Mouse (Mus musculus) heart, adult 18-20 months (tissue): ENCODE measurements around the gene Vgll4. TPM values are rescaled to one million over a fixed set of nuclear protein-coding genes. Genes with fewer than 3 reads are reported as not detected.
A peak's percentile ranks its signal among the peaks of the same experiment; 100 is the strongest.

Source experiments
- DNase-seq, 2 experiments: peaks; one replicate each; pipeline ENCODE4 v3.0.0; 2021 to 2022; ENCODE audit warnings: mixed read lengths in 1 of 2
- total RNA-seq, 2 experiments: library from RNA; stranded (reverse); gene quantifications; 2 replicates each; pipeline ENCODE4 v1.2.3; 2021

Vgll4 gene
- total RNA-seq, 2 experiments from 2014 or later, result 20.4 to 22.9 TPM

DNA sequence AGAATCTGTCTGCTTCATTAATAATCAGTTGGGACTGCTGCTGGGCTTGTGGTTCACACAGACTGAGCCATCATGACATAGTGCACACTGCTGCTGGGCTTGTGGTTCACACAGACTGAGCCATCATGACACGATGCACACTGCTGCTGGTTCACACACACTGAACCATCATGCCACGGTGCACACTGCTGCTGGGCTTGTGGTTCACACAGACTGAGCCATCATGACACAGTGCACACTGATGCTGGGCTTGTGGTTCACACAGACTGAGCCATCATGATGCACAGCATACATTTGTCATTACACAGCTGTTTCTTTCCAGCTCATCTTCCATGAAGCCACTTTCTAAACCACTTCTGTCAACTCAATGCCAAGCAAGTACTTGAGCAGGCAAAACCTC is 30.1 kb downstream of the Vgll4 start:
- DNase-seq, result no peak

DNA sequence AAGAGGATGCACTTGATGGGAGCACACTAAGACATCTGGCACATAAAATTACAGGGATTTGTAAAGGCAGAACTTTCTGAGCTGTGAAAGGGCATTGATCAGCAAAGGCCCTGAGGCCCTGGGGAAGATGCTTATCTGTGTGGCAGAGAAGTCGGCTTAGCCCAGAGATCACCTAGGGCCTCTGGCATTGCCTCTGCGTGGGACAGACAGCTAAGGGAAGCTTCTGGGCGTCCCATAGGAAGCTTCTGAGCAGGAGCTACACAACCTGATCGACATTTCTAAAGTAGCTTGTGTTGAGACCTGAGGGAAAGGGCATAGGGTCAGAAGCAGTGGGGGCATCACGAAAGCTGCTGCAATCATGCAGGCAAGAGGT is 32.9 kb downstream of the Vgll4 start:
- no peak for DNase-seq

DNA sequence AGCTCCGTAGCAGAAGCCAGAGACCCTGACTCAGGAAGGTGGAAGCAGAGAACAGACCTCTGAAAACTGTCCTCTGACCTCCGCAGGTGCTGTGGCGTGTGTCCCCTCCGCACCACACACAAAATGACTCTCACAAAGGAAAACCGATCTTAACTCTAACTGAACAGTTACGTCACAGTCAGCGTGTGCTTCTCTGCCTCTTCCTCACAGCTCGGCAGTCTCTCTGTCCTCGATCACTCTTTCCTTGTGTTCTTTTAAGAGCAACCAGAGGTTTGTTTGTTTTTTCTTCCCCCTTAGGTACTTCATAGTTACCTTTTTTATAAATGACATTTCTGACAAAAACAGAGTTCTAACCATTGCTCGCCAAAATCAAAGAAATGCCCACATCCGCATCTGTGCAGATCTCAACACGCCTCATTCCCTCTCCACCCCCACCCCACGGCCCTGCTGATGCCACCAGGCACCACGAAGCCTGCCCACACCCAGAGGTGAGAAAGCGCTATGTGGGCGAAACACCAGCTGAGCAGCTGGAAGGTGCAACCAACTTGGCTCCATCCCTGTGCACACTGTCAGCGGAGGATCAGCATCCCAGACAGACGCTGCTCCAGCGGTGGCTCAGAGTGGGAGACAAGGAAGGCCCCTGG is 33.4 kb downstream of the Vgll4 start:
- no peak for DNase-seq

DNA sequence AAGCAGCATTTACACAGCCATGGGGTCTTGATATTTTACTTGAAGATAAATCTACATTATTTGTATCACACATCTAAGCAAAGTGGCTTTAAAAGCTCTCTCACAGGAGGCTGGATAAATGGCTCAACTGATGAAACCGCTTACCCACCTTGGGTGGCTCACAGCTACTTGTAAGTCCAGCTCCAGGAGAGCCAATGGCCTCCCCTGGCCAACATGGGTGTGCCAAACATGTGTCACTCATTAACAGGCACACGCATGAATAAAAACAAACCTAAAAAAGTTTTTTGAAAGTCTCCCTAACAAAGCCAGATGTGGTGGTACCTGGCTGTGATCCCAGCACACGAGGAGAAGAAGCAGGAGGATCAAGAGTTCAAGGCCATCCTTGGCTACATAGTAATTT is 34.4 kb downstream of the Vgll4 start:
- no peak for DNase-seq

GRCm38 (mm10) chr6:114934045-114934444 is 35.7 kb downstream of the Vgll4 start:
- DNase-seq, result no peak

DNA sequence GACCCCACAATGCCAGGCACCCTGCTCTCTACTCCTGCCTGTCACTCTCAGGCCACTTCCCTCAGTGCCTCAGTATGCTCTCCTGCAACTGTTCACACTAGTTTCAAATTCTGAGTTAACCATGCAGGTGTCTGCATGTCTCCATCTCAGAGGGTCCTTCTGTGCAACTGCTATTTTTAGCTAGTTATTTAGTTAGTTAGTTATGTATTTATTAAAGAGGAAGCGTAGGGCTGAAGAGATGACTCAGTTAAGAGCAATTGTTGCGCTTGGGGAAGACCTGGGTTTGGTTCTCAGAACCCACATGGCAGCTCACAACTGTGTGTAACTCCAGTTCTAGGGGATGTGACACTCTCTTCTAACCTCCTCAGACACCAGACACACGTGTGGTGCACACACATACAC is 36.8 kb downstream of the Vgll4 start:
- no peak for DNase-seq

- no peak for DNase-seq
These were observed 37.7 kb downstream of the Vgll4 start for GRCm38 (mm10) chr6:114932116-114932500.

GRCm38 (mm10) chr6:114931212-114932115 is 38.3 kb downstream of the Vgll4 start:
- peak; percentile 54 to 57 for DNase-seq

GRCm38 (mm10) chr6:114930646-114931045 is 39.1 kb downstream of the Vgll4 start:
- DNase-seq, result no peak

- no peak for DNase-seq
These were observed 39.7 kb downstream of the Vgll4 start for GRCm38 (mm10) chr6:114930038-114930591.

- DNase-seq, result peak in 1 of 2 experiments; percentile 57
These were observed 40.4 kb downstream of the Vgll4 start for GRCm38 (mm10) chr6:114929346-114929745.

DNA sequence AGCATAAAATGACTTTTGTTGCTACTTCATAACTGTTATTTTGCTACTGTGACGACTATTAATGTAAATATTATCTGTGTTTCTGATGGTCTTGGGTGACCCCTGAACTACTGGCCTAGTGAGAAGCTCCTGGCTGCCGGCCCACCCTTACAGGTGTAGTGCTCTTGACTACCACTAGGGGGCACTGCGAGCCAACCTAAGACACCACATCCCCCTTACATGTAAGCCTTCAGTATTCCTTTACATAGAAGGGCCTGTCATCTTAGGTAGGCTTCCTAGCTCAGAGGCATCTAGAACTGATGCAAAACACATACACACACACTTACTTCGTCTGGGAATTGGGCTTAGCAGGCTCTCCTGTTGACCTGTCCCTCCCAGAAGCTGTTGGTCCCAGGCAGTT is 41.3 kb downstream of the Vgll4 start:
- peak; percentile 65 to 88 for DNase-seq

- peak in 1 of 2 experiments; percentile 18 for DNase-seq
These were observed 42.4 kb downstream of the Vgll4 start for GRCm38 (mm10) chr6:114927400-114927799.

DNA sequence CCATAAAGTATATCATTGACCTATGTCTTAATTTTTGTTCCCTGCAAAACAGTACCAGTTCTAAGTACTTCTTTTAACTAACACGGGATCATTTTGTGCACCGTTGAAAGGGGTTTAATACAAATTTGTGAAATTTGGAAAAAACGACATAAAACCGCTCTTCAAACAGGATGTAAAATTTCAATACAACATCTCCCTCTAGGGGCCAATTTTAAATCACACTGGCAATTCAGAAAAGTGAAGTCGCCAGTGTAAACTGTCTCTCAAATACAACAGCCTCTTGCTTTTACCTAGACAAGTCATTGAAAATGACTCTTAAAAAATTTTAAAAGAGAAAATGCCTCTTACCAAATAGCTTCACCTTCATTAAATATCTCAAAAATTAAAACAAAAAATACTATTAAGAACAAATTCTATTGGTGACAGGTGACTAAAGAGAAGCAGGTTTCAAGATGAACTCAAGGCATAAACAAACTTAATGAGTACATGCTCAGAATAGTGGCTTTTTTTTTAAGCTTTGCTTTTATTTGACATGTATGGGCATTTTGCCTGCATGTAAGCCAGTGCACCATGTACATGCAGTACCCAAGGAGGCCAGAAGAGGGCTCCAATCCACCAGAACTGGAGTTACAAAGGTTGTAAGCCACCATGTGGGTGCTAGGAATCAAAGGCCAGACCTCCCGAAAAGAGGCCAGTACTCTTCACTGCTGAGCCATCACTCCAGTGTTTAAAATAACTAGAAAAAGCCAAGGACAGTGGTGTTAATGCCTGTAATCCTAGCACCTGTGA is 43.2 kb downstream of the Vgll4 start:
- peak in 1 of 2 experiments; percentile 76 for DNase-seq

- no peak for DNase-seq
These were observed 44.6 kb downstream of the Vgll4 start for GRCm38 (mm10) chr6:114925196-114925595.

GRCm38 (mm10) chr6:114922355-114923096 is 47.3 kb downstream of the Vgll4 start:
- DNase-seq, result peak in 1 of 2 experiments; percentile 51

GRCm38 (mm10) chr6:114921632-114922354 is 48.0 kb downstream of the Vgll4 start:
- DNase-seq, result peak; percentile 90 to 97

- DNase-seq, result peak; percentile 78 to 81
These were observed 49.0 kb downstream of the Vgll4 start for GRCm38 (mm10) chr6:114920523-114921445.

DNA sequence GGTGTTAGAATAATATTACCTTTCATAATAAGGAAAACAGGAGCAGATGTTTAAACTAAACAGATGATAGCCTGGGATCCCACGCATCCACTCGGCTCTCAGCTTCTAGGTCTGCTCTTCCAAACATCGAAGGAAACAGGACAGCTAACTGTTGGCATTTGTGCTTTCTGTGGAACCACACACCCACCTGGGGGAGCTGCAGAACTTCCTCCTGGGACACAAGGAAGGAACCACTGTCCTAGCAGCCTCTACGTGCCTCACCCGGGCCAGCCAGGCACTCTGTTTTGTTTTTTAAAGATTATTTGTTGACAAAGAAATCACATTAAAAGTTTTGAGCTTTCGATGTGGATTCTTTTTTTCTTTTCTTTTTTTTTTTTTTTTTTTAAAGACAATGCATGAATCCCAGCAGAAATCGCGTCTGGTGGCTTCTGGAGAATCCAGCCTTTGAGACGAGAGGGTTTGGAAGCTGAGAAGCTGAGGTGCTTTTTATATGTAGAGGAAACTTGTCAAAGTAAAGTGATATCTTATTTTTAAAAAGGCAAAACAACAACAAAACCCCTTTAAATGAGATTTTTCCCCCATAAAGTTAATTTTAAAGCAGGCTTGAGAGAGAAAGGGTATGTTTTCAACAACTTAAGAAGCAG is 50.0 kb downstream of the Vgll4 start:
- peak; percentile 61 to 62 for DNase-seq
